Mouse (Mus musculus): ENCODE data around the gene Cox17.

Cox17 gene

GRCm38 (mm10) chr16:38371705-38372296, 25.0 kb downstream of the Cox17 start:
- DNase-seq = no peak

DNA sequence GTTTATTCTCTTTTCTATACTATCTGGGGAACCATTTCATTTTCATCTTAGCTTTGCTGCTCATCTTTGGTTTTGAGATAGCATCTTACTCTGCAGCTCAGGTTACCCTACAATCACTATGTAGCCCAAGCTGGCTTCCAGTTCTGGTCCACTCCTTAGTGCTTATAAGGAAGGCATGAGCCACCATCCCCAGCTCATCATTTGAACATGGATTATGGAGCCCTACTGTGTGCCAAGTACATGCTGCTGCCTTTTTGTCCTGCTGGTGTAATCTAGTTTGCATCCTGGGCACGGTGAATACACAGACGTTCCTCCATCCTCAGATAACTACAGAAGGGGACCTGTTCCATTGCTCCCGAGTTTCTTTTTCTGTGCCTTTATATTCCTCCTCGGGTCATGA, 26.1 kb downstream of the Cox17 start:
- no peak for DNase-seq

GRCm38 (mm10) chr16:38373439-38373838, 26.6 kb downstream of the Cox17 start:
- DNase-seq = no peak

DNA sequence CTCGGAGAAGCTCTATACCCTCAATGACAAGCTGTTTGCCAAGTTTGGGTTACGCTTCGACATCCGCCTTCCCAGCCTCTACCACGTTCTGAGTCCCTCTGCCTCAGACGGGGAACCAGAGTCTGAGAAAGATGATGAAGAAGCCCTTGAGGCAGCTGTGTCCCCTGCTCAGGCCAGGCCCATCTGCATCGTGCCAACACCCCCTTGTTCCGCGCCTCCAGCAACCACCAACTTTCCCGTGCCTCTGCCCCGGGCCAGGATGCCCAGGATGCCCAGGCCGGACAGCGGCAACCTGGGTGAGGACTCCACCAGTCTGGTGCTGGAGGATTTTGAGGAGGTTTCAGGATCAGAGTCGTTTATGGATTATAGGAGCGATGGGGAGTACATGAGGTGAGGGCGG, 27.1 kb downstream of the Cox17 start:
- no peak for DNase-seq

DNA sequence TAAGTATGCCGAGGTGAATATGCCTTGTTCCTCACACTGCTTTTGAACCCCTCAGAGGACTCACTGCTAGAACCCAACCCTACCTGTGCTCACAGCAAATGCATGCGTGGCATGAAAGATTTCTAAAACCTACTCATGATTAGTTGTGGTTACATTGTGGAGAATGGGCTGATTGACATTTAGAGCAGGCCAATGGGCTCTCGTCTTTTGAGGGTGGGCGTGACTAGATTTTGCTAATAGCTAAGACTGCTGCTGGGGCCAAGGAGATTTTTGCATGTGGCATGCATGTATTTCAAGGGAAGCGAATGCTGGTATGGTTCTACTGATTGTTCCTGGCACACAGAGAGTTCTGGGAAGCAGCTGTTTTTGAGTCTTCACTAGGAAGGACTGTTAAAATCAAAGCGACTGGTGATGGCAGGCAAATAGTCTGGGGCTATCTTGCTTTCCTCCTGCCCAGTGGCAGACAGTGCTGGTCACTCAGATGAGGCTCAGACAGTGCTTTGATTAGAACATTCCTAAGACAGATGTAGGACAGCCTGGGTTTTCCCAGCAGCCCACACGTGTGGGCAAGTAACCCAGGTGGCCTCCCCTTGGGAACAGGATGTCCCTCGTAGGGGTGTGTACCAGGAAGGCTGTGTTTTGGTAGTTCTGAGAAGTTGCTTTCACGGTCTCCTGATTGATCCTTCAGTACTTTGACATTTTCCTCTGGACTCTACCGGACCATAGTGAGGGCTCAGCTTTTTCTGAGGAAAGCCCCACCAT, 27.8 kb downstream of the Cox17 start:
- no peak for DNase-seq

- no peak for DNase-seq
Measured at GRCm38 (mm10) chr16:38375182-38375581, 28.4 kb downstream of the Cox17 start.

DNA sequence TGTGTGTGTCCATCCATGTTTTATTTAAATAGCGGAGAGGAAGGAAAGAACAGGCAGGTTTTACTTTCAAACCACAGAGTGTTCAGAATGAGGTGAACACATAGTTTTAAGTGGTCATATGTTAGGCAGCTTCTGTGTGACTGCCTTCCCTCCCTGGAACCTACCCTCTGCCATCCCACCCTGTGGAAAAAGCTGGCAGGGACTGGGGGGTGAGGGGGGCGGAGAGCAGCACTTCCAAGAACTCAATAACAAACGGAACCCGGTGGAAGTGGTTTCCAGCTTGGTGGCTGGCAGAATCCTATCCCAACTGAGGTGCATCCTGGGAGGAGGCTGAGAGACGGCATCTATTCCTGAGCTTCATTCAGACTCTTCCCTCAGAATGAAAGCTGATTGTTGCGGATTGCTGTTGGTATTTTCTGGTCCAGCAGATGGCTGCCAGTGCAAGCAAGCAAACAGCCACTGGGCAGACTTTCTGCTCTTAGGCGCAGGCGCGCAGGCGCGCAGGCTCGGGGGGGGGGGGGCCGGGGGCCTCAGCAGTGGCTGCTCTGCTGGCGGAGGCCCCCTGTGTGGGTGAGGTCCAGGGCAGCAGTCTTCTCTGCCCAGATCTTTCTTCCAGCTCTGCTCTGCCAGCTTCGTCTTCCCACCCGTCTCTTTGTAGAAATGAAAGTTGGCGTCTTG, 29.5 kb downstream of the Cox17 start:
- DNase-seq = peak; percentile 53 to 59

DNA sequence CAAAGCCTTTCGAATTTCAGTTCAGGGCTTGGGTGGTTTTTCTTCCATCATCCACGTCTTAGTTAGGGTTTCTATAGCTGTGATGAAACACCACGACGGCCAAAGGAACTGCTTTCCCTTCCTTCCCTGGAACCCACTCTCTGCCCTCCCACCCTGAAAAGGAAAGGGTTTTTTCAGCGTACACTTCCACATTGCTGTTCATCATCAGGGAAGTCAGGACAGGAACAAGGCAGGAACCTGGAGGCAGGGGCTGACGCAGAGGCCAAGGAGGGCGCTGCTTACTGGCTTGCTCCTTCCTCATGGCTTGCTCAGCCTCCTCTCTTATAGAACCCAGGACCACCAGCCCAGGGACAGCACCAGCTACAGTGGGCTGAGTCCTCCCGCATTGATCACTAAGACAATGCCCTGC, 30.1 kb downstream of the Cox17 start:
- DNase-seq = peak in 1 of 2 experiments; percentile 39

DNA sequence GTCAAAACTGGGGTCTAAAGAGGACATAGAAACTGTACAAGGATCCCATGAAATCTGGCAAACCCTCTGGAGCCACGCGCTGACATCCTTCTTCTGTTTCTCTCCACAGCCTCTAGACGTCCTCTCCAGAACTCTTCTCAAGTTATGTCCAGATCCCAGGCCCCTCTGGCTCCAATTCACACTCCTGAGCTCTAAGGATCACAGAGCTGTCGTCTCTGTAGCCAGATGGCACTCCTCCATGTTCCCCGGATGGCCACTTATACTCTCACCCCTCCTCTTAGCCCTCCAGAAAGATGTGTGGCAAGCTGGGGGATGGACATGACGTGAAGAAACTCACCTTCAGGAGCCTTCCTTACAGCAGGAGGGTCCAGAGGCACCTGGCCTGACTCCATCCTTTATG, 30.8 kb downstream of the Cox17 start:
- no peak for DNase-seq

DNA sequence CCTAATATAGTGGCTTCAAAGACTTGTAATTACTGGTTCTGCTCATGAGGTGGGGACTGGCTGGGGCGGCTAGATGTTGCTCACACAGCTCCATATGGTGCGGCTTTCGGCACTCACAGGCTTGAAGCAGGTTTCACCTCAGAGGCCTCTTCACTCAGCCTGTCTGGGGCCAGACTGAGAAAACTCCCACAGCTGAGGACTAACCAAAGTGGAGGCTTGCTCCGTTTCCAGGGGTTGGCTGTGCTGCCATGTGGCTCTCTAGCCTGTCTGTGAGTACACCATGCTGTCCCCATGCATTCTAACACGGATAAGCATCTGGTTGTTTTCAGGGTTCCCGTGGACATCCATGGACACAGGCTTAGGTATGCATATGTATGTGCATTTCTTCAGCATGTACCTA, 31.8 kb downstream of the Cox17 start:
- no peak for DNase-seq

- no peak for DNase-seq
Measured at GRCm38 (mm10) chr16:38379088-38379487, 32.3 kb downstream of the Cox17 start.

DNA sequence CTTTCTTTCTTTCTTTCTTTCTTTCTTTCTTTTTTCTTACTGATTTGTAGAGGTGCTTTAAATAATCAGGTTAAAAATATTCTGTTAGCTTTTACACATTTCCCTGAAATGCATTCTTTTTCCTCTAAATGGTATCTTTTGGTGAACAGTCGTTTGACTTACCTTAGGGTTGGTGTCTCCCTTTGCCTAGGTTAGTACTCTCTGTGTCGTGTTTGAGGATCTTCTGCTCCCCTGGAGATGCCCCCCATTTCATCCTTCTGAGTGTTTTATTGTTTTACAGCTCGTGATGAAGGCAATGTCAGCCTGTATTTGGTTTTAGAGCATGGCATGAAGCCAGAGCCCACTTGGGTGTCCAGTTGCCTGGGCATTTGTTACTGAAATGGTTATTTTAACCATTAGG, 32.7 kb downstream of the Cox17 start:
- DNase-seq = no peak

DNA sequence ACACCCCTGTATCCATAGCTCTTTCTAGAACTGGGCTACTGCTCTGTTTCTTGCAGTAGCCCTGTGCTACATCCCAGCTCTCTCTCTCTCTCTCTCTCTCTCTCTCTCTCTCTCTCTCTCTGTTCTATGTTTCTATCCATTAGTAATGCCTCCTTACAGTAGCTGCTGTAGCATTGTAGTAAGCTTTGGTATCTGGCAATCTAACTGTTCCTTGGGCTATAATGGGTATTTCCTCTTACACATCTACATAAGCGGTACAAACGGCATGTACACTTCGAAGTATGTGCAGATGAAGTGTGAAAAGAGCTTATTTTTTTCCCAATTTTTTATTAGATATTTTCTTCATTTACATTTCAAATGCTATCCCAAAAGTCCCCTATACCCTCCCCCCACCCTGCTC, 33.1 kb downstream of the Cox17 start:
- DNase-seq = no peak

GRCm38 (mm10) chr16:38383683-38384082, 36.9 kb downstream of the Cox17 start:
- no peak for DNase-seq

GRCm38 (mm10) chr16:38385184-38385634, 38.4 kb downstream of the Cox17 start:
- DNase-seq = no peak

DNA sequence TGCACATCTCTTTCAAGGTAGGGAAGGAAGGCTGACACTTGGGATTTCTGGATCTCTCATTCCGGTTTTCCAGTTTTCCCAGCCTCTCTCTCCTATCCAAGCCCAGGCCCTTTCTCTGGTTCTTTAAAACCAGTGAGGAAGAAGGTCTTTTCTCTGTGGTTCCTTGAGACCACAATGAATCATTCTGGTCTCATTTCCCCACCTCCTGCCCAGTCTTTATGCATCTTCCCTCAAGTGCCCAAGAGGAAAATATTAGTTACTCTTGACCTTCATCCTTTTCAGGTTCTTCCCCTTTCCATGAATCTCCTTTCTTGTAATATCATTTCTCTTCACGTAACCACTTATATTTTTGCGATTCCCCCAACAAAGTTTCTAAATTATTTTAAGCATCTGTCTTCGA, 38.9 kb downstream of the Cox17 start:
- DNase-seq = no peak

DNA sequence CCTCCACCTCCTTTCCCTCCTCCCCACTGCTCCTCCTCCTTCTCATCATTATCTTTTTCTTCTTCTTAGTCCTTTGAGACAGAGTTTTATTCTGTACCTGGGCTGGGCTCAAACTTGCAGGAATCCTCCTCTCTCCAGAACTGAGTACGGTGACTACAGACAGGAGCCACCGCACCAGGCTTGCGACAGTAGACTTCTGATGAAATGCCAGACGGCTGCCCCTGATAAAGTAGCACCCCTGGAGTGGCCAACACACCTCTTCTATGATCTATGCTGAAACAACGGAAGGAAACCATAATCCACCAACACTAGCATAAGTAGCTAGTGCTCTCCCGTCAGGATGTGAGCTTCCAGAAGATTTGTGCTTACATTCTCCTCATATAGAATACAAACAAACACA, 40.6 kb downstream of the Cox17 start:
- DNase-seq = no peak

GRCm38 (mm10) chr16:38388757-38389156, 42.0 kb downstream of the Cox17 start:
- DNase-seq = no peak

GRCm38 (mm10) chr16:38389284-38389893, 42.6 kb downstream of the Cox17 start:
- DNase-seq = no peak

GRCm38 (mm10) chr16:38390322-38390721, 43.5 kb downstream of the Cox17 start:
- no peak for DNase-seq

DNA sequence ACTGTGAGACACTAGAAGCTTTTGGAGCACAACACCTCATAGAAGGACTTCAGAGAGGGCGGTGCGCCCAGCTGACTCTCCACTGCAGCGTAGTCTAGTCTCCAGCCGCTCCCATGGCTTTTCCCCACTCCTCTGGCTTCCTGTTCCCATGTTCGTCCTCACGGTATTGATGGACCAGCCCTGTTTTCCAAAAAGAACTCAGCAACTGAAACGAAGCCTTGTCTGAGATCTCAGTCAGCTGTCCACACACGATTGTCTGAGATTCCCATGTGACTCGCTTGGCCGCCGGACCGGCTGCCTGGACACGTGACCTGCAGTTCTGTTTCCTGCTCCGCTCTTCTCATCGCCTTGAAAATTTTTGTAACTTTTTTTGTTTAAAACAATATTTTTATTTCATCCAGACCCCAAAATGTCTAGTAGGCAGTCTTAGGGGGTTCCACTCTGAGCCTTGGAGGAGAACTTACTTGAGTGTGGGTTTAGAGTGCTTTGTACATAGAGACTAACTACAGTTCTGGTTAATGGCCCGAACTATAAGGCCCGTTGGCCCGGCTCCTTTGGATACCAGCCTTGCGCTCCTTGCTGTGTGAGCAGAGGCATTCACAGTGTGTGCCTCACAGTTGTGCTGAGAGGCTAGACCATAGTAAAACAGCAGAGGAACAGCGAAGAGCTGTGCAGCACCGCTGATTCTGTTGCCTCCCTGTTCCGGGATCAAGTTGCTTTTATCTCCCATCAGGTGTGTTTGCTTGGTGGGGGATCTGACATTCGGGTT, 45.5 kb downstream of the Cox17 start:
- peak; percentile 15 to 54 for DNase-seq

GRCm38 (mm10) chr16:38394191-38394618, 47.4 kb downstream of the Cox17 start:
- DNase-seq = peak in 1 of 2 experiments; percentile 36

All from lung, postnatal 4 days (tissue).